Mouse (Mus musculus): Measurements from ENCODE around the gene Trim38. TPM values are rescaled to one million over a fixed set of nuclear protein-coding genes. Genes with fewer than 3 reads are reported as not detected.
A peak's percentile ranks its signal among the peaks of the same experiment; 100 is the strongest.
"Not testable (repeated sequence)": the region's sequence is repeated elsewhere in the genome, so short reads cannot be mapped to it uniquely, and the experiment has no call there.

Trim38 gene
- not detected for total RNA-seq (2021)

DNA sequence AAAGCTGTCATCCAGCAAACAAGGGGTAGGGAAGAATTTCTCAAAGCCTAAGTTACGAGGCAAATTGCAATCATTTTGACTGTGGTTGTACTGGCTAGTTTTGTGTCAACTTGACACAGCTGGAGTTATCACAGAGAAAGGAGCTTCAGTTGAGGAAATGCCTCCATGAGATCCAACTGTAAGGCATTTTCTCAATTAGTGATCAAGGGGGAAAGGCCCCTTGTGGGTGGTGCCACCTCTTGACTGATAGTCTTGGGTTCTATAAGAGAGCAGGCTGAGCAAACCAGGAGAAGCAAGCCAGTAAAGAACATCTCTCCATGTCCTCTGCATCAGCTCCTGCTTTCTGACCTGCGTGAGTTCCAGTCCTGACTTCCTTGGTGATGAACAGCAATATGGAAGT, at the start of gene Trim38:
TSS of gene Trim38 (plus strand) at position 301 of the 400 bp plus-strand sequence.
- DNase-seq; intact Hi-C loops (cut with DNase I): not testable (repeated sequence)

DNA sequence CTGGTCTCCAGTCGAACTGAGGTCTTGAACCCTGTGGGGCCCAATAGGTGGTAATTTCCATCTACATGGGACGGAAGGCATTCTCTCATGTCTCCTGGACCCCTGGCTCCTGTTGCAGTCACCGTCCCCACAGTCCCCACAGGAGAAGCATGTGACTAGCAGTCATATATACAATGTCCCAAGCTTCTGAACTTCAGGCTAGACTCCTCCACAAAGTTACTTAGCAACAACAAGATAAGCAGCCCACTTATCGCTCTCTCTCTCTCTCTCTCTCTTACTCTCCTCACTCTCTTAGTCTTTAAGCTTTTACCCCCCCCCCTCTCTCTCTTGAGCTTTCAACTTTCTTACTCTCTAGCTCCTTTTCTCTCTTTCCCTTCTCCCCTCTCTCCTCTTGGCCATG, 45.5 kb upstream of the Trim38 start:
- no peak for DNase-seq
- intact Hi-C loops (cut with DNase I) = no loop called here

DNA sequence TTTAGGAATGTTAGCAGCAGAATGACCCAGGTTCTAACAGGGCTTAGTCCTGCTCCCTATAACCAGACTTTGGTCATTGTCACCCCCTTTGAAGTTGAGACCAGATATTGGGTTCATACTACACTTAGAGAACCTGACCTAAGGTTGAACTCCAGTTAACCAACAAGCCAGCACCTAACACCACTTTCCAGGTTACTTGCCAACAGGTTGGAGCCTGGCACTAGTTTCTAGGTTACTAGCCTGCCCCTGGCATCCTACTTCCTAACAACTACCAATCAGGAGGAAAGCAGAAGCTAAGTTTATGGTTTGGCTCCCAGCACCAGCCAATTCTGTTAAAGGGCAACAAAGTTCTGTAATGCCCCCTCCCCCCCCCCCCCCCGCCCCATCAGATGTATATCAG, 44.5 kb upstream of the Trim38 start:
- no peak for DNase-seq
- intact Hi-C loops (cut with DNase I) = no loop called here

DNA sequence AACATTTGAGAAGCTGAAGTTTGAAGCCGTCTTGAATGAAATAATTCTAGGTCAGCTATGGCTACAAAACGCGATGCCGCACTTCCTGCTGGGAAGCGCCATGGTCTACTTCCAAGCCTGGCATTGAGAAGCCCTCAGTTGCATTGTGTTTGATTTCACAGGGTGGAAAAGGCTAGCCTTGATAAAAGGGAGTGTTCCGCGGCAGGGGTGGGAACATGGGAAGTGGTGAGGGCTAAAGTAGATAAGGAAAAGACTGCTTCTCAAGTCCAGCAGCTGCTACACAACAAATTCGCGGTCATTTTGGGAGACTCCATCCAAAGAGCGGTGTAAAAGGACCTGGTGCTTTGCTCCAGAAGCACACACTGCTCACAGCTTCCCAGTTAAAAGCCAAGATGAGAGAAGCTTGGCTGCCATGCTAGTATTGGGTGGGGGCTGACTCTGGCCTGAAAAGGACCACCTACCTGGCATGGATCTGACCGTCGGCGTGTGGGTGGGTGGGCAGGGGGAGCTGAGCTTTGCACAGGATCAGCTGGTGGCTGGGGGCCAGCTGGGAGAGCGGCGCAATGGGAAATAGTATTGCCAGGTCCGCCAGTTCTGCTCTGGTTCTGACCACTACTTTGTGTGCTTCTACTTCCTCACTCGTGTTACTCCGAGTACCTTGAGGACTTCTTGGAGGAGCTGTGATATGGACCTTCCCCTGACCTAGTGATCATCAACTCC, 41.1 kb upstream of the Trim38 start:
- intact Hi-C loops (cut with DNase I) = no loop called here
- no peak for DNase-seq

DNA sequence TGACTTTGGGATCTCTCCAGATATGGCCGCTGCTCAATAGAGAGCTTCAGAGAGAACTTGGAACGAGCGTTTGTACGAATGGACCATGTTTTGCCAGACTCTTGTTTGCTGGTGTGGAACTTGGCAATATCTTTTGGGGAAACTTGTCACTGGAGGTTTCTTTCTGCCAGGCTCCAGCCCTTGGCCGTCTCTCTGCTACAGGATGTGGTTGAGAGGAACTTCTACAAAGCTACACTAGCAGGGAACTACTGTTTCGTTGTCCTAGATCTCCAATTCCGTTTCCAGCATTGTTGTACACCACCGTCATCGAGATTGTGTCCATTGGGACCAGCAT, 40.6 kb upstream of the Trim38 start:
- intact Hi-C loops (cut with DNase I) = no loop called here
- no peak for DNase-seq

DNA sequence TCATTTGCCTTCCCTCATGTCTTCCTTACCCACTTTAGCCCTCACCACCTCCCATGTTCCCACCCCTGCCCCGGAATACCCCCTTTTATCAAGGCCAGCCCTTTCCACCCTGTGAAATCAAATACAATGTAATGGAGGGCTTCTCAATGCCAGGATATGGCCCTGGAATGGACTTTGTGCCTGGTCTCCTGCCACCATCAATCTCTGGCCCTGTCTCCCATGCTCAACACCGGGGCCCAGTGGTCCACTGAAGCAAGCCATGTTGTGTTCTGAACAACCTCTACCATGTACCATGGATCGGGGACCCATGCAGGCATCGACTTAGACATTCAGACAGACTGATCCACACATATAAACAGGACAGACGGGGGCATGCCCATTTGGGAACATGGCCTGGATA, 40.0 kb upstream of the Trim38 start:
- DNase-seq = no peak
- intact Hi-C loops (cut with DNase I) = no loop called here

DNA sequence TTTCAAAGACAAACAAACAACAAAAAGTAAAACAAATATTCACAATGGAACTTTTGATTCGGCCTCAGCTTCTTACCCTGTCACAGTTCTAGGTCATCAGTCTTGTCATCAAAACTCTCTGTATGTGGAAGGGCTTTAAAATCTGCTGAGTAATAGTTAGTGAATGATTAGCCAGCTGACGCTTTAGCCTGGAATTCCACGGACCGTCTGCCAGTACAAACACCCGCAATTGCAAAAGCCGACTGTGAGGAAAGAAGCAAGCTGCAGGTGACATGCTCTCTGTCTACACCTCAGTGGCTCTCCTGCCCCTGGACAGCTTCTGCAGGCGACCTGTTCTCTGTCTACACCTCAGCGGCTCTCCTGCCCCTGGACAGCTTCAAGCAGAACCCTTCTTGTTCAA, 39.2 kb upstream of the Trim38 start:
- intact Hi-C loops (cut with DNase I) = no loop called here
- no peak for DNase-seq

DNA sequence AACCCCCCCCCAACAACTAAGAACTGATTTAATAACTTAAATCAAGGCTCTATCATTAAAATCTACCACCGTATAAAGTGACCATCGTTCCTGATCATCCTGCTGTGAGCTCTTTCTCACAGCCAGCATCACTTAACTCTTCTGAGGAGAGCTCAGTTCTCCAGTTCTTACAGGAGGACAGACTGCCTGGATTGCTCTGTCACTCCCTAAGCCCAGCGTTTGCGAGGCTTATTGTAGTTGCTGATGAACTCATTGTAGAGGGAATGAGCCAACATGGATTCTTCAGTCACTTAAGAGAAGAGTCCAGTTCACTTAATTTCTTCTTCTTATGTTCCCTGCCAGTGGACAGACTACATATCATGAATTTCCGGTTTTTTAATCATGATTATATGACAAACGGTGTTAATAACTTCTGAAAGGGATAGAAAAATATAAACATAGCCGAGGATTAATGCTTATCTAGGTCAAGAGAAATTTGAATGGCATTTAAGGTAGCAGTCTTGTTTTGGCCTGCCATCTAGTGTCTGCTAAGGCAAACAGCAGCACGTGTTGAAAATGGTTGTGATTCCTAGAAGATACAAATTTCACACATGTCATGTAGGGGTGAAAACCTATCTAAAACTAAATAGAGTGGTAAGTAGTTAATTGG, 37.4 kb upstream of the Trim38 start:
- intact Hi-C loops (cut with DNase I) = loop anchor here (2.0 kb wide), 1 partner anchor 31 kb away; no protein-coding TSS in a partner anchor
- no peak for DNase-seq

DNA sequence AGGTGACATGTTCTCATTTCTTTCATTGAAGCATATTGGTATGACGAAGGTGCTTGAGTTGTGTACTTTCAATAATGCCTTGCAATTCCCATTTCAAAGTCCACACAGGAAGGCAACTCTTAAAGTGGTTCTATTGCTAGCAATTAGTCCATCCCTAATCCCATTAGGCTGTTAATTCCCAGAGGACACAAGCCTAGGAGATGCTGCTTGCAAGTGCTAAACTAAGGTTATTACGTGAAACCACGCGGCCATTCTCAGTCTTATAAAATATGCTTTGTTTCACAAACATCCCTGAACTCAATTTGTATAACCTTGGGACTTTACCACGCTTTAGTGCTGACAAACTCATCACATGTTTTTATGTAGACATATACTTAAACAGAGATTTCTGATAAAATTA, 32.6 kb upstream of the Trim38 start:
- intact Hi-C loops (cut with DNase I) = no loop called here
- no peak for DNase-seq

DNA sequence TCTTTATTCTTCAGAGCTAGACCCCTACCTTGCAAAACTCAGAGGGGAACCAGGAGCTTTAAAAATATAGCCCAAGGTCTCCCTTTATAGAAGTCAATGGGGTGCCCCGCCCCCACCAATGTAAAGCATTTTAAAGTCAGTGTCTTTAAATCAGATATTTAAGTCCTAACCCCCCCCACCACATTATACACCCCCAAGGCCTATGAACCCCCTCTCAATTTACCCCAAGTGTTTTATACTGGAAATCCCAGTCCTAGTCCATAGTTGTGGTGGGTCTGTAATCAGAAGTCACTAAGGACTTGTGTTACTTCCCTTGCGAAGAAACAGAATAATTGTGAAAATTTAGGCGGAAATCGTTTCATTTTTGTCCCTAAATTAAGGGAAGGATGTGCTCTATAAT, 31.7 kb upstream of the Trim38 start:
- no peak for DNase-seq

DNA sequence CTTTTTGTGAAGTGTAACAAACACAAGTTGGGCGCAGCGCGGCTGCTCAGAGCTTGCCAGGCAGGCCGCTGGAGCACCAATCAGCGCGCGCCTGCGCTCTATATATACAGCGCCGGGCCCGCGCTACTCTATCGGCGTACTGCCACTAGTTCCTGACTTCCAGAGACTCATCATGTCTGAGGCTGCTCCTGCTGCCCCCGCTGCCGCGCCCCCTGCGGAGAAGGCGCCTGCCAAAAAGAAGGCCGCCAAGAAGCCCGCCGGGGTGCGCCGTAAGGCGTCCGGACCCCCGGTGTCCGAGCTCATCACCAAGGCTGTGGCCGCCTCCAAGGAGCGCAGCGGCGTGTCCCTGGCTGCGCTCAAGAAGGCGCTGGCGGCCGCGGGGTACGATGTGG, 31.0 kb upstream of the Trim38 start, which contains the start of gene Hist1h1c:
TSS of gene Hist1h1c (plus strand) at position 132 of the 392 bp plus-strand sequence.
- intact Hi-C loops (cut with DNase I) = no loop called here
- DNase-seq = peak; percentile 88

More for the DNA sequence above, 31.7 kb upstream of the Trim38 start:
- intact Hi-C loops (cut with DNase I) = no loop called here

DNA sequence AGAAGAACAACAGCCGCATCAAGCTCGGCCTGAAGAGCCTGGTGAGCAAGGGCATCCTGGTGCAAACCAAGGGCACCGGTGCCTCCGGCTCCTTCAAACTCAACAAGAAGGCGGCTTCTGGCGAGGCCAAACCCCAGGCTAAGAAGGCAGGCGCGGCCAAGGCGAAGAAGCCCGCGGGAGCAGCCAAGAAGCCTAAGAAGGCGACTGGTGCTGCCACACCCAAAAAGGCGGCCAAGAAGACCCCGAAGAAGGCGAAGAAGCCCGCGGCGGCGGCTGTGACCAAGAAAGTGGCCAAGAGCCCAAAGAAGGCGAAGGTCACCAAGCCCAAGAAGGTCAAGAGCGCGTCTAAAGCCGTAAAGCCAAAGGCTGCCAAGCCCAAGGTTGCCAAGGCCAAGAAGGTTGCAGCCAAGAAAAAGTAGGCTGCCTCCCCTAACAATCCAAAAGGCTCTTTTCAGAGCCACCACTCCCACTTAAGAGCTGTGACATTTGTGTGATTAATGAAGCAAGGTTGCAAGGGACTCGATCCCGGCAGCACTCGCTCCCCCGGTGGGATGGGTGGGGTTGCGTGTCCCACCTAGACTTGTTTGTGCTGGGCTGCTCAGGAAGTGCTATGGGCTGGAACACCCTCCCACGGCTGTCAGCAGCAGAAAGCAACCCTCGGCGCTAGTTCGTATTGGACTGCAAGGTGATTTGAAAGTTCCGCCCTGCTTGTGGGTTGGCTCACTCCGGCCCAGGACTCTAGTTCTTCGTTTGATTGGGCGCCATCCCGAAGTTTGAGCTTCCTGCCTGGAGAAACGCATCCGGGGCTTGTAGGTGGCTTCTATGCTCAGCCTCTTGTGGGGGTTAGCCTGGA, 30.4 kb upstream of the Trim38 start:
- intact Hi-C loops (cut with DNase I) = no loop called here

DNA sequence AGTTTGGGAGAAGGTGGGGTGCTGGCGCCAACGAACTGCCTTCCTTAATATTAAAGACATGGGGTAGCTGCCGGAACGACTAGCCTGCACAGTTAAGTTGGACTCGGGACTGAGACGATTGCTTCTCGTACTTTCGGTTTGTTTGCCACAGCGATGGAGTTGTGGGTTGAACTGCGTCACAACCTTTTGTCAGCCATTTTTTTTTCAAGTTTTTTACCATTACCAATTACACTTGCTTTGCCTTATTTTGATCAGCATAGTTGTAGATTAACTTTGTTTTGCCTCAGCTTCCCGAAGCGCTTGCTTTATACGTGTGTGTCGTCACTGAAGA, 29.8 kb upstream of the Trim38 start:
- intact Hi-C loops (cut with DNase I) = no loop called here
- no peak for DNase-seq

More for the DNA sequence above, 30.4 kb upstream of the Trim38 start:
- peak; percentile 87 for DNase-seq

DNA sequence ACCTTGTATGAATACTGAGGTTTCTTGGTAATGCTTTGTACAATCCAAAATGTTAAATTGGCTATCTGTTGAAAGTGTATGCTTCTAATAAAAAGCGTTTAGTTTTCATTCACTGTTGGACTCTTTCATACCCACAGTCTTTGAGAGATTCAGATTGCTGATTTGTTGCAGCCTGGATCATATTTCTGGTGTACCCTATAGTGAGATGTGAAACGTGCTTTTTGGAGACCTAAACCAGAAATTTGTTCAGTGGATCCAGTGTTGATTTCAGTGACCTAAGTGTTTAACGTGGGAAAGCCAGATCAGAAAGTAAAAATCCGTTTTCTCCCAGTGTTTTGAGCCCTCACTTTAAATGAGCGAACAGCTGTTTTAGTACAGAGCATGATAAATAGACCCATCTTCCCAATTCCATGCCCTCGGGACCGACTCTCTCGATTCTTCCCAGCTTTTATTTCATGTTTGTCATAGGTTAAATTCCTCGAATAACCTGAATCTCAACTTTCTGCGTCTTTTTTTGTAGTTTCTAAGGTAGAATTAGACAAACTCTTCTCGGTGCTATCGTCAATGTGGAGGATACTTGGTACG, 29.4 kb upstream of the Trim38 start:
- intact Hi-C loops (cut with DNase I) = no loop called here

DNA sequence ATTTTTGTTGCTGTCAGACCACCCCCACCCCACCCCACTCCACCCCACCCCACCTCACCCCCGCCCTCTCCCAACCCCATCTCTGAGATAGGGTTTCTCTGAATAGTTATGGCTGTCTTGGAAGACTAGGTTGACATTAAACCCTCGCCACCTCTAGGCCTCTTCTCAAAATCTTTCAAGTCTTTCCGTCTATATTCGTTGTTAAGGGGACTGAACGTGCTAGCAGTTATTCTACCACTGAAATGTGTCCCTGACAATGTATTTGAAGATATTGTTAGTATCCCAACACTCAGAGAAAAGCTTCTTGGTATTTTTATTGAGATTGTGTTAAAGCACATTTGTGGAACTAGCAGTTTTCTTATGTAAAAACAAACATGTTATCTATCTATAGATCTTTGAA, 28.8 kb upstream of the Trim38 start:
- intact Hi-C loops (cut with DNase I) = no loop called here
- no peak for DNase-seq

More for the DNA sequence above, 29.4 kb upstream of the Trim38 start:
- no peak for DNase-seq

DNA sequence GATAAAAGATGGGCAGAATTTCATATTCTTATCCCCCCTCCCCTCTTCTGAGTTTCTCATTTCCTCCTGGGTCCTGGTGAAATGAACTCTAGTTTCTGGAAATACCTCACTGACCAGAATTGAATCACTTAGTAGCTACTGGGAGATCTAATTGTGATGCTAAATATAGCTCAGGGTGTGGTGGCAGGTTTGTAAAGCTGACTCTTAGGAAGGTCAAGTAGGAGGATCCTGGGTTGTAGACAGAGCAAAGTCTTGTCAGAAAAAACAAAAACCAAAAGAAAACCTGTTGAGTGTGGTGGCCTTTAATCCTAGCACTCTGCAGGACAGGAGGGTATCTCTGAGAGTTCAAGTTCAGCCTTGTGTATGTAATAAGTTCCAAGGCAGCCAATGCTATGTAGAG, 27.7 kb upstream of the Trim38 start:
- DNase-seq = no peak
- intact Hi-C loops (cut with DNase I) = no loop called here

DNA sequence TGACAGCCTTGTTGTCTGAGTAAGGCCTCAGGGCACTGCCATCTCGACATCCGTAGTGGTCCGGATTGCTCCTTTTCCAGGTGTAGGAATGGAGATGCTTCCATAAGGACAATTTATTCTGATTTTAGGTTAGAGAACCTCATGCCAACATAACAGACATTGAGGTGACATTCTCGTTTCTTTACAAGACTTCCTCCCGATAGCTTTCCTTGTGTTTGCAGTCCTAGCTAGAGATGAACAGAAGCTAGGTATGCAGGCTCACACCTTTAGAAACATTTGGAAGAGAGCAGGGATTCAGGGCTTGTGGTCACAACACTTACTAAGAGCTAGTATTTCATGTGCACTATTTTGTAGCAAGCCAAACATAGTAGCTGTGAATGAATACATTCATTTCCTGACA, 26.5 kb upstream of the Trim38 start:
- intact Hi-C loops (cut with DNase I) = no loop called here
- DNase-seq = no peak

DNA sequence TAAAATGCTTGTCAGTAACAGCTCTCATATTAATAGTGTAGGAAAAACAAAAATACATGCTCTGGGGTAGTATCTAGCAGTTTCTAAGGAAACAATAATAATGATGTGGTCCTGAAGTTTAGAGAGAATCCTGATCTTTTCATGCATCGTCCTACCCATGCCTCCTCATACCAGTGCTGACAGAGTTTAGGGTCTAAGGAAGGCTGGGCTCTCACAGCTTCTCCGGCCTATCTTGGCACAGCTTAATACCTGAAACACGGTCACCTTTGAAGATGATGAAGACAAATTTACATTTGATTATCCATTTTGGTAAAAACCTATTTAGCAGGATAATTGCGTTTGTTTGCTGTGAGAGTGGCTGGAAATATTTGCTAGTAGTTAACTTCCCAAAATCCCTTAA, 25.8 kb upstream of the Trim38 start:
- no peak for DNase-seq
- intact Hi-C loops (cut with DNase I) = no loop called here

DNA sequence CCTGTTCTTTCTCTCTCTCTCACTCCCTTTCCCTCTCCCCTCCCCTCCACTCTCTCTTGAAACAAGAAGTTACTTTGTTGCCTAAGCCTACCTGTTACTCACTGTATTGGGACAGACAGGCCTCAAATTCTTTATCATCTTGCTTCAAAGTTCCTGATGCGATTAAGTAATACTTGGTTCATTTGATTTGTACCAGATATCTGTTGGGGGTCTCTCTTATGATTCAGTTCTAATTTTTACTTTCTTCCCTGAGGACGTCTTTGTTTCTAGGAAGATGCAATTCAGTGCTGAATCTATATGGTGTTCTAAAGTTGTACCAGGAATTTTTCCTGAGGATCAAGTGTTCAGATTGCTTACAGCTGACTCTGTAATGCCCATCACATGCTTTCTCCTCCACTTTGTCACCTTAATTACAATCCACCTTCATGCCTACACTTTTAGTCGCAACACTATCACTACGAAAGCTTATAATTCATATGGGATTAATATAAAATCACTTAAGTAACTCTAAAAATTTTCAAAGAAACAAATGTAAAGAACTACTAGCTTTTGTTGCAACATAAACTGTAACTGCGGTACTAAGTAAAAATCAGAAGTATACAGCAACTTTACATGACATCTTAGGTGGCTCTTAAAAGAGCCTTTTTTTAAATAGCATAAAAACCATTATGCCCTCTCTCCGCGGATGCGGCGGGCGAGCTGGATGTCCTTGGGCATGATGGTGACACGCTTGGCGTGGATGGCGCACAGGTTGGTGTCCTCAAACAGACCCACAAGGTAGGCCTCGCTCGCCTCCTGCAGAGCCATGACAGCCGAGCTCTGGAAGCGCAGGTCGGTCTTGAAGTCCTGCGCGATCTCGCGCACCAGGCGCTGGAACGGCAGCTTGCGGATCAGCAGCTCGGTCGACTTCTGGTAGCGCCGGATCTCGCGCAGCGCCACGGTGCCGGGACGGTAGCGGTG, 25.0 kb upstream of the Trim38 start:
- no peak for DNase-seq
- intact Hi-C loops (cut with DNase I) = no loop called here

Measured in left cerebral cortex, postnatal 4 days (tissue).